Mouse (Mus musculus) neutrophil, adult 59 days (primary cell): Measurements from ENCODE around the gene Vti1b. TPM values are rescaled to one million over a fixed set of nuclear protein-coding genes. Genes with fewer than 3 reads are reported as not detected.

Source experiments
- total RNA-seq, 2 experiments: library from RNA; stranded (reverse); gene quantifications; 1 replicate in 1 of 2; 2 replicates in 1 of 2; pipeline ENCODE4 v1.2.4; 2023

Gene Vti1b
- 10 to 100 TPM; 65.8 to 70.2 TPM for total RNA-seq

DNA sequence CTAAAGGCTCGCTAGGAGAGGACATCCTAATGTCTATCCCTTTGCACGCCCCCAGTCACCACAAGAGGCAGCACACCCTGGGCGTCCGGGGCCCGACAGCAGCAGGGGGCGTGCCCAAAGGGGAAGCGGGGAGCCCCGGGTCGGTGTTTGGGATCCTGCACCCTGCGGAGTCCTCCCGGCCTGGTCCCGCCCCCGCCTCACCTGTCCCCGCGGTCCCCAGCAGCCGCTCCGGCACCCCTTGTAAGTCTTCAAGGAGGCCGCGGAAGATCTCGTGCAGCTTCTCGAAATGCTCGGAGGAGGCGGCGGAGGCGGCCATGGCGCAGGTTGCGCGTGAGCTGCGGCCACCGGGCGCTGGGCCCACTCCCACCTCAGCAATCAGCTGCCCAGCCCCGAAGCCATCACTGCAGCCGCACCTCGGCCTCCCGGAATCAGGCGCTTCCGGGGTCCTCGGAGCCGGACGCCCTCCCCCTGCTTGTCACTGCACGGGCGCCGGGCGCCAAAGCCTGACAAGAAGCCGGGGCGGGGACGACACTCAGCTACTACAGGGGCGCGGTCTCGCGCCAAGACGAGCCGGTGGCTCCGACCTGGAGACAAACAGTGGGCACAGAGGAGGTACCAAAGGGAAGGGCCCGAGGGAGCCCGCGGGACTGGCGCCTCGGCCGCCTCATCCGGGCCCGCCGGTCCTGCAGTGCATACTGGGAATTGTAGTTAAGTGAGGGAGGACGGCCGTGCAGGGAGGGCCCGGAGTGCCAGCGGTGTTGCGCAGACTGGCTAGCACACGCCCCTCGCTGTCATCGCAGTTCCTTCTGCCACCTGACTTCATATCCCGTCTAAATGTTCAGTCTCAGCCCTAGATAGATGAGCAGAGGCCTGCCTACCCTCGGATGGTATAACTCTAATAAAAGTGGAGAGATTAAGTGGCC is at the start of gene Vti1b:
TSS of gene Vti1b (minus strand) at position 649 of the 923 bp plus-strand sequence.

DNA sequence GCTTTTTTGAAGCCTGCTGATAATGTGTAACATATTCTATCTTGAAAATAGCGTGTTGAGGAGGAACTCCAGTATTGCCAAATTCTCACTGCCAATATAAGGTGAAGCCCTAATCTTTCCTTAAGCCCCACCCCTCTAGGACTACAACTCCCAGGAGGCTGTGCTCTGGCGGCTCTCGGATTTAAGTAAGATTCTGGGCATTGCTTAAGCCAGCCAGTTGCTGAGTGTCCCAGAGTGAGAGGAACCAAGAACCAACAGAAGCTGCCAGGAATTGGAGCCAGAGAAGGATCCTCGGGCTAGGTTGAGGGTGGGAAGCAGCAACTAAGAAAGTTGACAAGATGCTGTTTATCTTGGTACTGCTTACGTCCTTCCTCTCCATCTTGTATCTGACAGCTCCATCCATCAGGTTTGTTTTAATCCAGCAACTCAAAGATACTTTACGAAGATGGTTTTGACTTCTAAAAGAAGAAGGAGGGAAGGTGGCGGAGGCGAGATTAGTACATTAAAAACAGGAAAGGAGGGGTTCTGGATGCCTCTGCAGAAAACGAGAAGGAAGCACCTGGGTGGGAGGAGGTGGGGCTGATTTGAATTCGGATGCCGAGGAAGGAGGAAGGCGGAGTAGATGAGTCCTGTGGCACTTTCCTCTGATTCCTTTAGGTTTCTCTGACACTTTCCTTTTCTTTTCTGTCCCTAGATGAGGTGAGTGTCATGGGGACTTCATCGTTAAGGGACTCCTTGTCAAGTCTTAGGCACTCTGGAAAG is 36.4 kb upstream of the Vti1b start, which contains the start of gene Rdh12:
TSS of gene Rdh12 (plus strand) at position 212 of the 762 bp plus-strand sequence.

DNA sequence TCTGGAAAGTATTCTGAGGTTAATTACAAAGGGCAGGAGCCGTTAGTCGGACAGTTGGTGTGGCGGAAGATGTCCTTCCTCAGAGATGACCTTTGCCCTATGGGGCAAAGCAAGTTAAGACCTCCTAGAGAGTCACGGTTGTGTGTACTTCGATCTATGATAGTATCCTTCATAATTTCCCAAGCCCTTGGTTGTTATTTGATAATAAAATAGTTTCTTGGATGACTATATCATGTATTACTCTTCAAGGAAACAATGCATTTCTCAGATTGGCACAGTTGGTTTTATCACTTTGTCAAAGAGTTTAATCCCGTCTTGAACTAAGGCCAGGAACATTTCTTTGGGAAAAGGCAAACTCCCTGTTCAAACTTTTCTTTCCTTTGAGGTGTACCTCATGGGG is 19.7 kb upstream of the Vti1b start, which contains the start of gene Rdh11:
TSS of gene Rdh11 (minus strand) at position 101 of the 400 bp plus-strand sequence.

DNA sequence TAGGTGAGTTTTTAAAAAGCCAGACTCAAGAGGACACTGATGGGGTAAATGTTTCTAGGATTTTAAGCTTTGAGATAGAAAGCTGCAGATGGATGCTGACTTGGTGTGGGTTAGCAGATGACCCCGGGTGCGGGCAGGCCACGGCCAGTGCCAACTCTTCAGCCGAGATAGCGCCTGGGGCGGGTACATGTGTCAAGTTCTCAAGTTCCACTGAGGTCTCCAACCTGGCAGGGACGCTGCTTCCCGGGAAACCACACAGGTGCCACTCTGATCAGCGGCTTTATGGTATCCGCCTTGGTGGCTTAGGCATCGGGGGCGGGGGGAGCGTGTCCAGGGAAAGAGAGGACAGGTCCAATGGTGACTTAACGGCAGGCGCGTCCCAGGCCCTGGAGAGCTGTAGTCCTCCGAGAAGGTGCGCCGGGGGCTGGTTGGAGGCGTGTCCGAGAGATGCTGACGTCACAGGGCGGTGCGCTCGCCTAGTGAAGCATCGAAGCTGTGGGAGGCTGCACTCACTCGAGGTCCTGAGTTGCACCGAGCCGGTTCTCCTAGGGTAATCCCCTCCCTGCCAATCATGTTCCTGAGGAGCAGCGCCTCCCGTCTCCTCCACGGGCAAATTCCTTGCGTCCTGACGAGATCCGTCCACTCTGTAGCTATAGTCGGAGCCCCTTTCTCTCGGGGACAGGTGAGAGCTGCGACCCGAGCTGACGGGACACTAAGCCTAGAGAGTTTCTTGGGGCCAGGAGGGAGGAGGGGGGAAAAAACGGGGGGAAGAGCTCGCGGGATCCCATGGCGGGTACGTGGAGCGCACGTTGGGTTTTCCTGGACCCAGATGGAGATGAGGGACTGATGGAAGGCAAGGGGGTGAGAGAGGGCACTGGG is 41.9 kb downstream of the Vti1b start, which contains the start of gene Arg2:
TSS of gene Arg2 (plus strand) at position 479 of the 879 bp plus-strand sequence.

Other genes starting within 250 kb of the Vti1b start
- gene Tmem229b, start 165.0 kb downstream of the Vti1b start, total RNA-seq: 10 to 100 TPM; 29.1 to 32.5 TPM
- under 1 TPM; 0.22 to 0.38 TPM for gene Plekhh1, start 143.5 kb downstream of the Vti1b start, total RNA-seq
- gene Pigh, start 83.0 kb downstream of the Vti1b start, total RNA-seq: 1 to 10 TPM; 3.7 to 4.4 TPM
- gene Arg2, start 41.9 kb downstream of the Vti1b start, total RNA-seq: 10 to 100 TPM; 31.9 to 33.6 TPM
- 10 to 100 TPM; 14.9 to 18.2 TPM for gene Rdh11, start 19.6 kb upstream of the Vti1b start, total RNA-seq
- 10 to 100 TPM; 37.2 to 55.1 TPM for gene Rdh12, start 36.2 kb upstream of the Vti1b start, total RNA-seq
- gene Zfyve26, start 123.6 kb upstream of the Vti1b start, total RNA-seq: 10 to 100 TPM; 60.8 to 70.5 TPM
- gene Rad51b, start 124.6 kb upstream of the Vti1b start, total RNA-seq: 1 to 10 TPM; 3.2 to 3.7 TPM